Mouse (Mus musculus) neural tube, embryonic 14.5 days (tissue): ENCODE measurements around the gene Traf7. TPM values are rescaled to one million over a fixed set of nuclear protein-coding genes. Genes with fewer than 3 reads are reported as not detected.

Experiments
- ATAC-seq: fragments of 200-750 bp; cut with Nextera tagmentation; 2 replicates; pipeline ENCODE4 v1.8.0; 2017; ENCODE audit warnings: low read depth, mild to moderate bottlenecking, moderate TSS enrichment, moderate library complexity
- H3K27ac ChIP-seq: fragments of 300-500 bp; sonication (generic); 2 replicates; pipeline ENCODE4 v1.5.1; 2014; ENCODE audit warnings: low read depth, mild to moderate bottlenecking, control low read depth, low read length, moderate library complexity, mixed read lengths
- H3K27me3 ChIP-seq: fragments of 300-500 bp; sonication (generic); 2 replicates; pipeline ENCODE4 v1.6.1; 2014; ENCODE audit warnings: low read length; ENCODE audit not compliant: control insufficient read depth, insufficient read depth
- H3K36me3 ChIP-seq: fragments of 300-500 bp; sonication (generic); 2 replicates; pipeline ENCODE4 v1.6.1; 2014; ENCODE audit warnings: low read length, mixed read lengths; ENCODE audit not compliant: control insufficient read depth, insufficient read depth
- H3K4me1 ChIP-seq: fragments of 300-500 bp; sonication (generic); 2 replicates; pipeline ENCODE4 v1.6.1; 2014; ENCODE audit warnings: low read length; ENCODE audit not compliant: control insufficient read depth, insufficient read depth
- H3K4me2 ChIP-seq: fragments of 300-500 bp; sonication (generic); 2 replicates; pipeline ENCODE4 v1.6.1; 2014; ENCODE audit warnings: mild to moderate bottlenecking, low read depth, low read length, control low read depth
- H3K4me3 ChIP-seq: fragments of 300-500 bp; sonication (generic); 2 replicates; pipeline ENCODE4 v1.5.1; 2014; ENCODE audit warnings: low read depth, low read length, control low read depth, mixed read lengths
- H3K9ac ChIP-seq: fragments of 300-500 bp; sonication (generic); replicated peaks from 2 replicates; pipeline ENCODE4 v1.6.1; 2014; ENCODE audit warnings: low read depth, mild to moderate bottlenecking, control low read depth, low read length, mixed read lengths
- H3K9me3 ChIP-seq: fragments of 300-500 bp; sonication (generic); 2 replicates; pipeline ENCODE4 v1.6.1; 2016; ENCODE audit warnings: low read length; ENCODE audit not compliant: control insufficient read depth
- WGBS: fragments of 180-500 bp; shearing (Covaris S2); extraction: QIAGEN DNeasy Blood & Tissue Kit; methylation state at CpG from one replicate; pipeline ENCODE4 v1.1.7; 2014; 5-methylcytosine and 5-hydroxymethylcytosine counted together
- polyA plus RNA-seq: library from polyadenylated mRNA; unstranded; fragments of >200 nt; fragmentation: Nextera tagmentation; extraction: Ambion mirVana; gene quantifications from 2 replicates; pipeline ENCODE4 v1.2.1, GENCODE M21; 2014

Gene Traf7
- polyA plus RNA-seq, 1 experiment from 2014 or later = 76.6 TPM

GRCm38 (mm10) chr17:24470701-24471527 is 56.8 kb downstream of the Traf7 start:
- Histone ChIP-seq H3K9ac (peak overlapping the region; percentile 87), H3K27ac (peak overlapping the region; percentile 85), H3K9me3 (no peaks in the 10 kb centered on the region), H3K4me3 (peak overlapping the region; percentile 78), H3K36me3 (peaks cover 23% of the 10 kb centered on the region), H3K27me3 (peaks cover 3% of the 10 kb centered on the region; the same call in 1 of the 2 replicates), H3K4me2 (peak overlapping the region; percentile 99), H3K4me1 (peaks cover 31% of the 10 kb centered on the region)
- peak; percentile 25 for ATAC-seq
- under 1% methylated on average over 68 of the region's 68 CpGs for WGBS

DNA sequence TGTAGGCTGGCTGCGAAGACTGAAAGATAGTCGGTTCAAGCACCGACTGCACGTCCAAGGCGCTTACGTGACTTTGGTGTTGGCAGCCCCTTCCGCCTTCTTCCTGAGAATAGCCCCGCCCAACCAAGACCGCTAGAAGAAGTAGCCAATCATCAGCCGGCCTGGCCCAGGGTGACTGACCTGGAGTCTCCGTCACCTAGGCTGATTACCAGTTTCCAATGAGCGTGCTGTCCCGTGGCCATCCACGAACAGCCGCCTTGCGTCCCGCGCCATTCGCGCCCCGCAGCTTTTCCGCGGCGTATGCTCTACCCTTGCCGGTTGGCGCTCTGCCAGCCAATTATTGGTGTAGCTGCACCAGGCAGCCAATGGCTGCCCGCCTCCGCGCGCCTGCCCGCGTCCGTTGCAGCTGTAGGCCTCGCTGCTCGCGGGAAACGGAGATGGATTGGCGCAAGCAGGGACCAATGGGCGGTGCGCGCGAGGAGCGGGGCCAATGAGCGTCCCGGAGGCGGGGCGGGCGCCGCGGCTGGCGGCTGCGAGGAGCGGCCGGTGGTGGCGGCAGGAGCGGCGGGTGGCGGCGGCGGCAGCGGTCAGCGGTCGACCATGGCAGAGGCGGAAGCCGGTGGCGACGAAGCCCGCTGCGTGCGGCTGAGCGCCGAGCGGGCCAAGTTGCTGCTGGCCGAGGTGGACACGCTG is 57.7 kb downstream of the Traf7 start, which contains the start of the genes E4f1 and Pgp:
Gene E4f1, minus strand, starts transcription at position 404 of the 693 bp plus-strand sequence.
Gene Pgp, plus strand, starts transcription at position 483 of the 693 bp plus-strand sequence.
- H3K9ac ChIP-seq = peak within 1 kb of the TSS; percentile 87
- H3K4me2 ChIP-seq = peak within 1 kb of the TSS; percentile 99
- WGBS = 0% methylated on average over 69 of the region's 75 CpGs
- H3K27me3 ChIP-seq = peaks cover 3% of the 10 kb centered on the region; the same call in 1 of the 2 replicates
- ATAC-seq = peak; percentile 97
- peak within 1 kb of the TSS; percentile 78 for H3K4me3 ChIP-seq
- peak within 1 kb of the TSS; percentile 85 for H3K27ac ChIP-seq
- H3K9me3 ChIP-seq = no peaks in the 10 kb centered on the region
- H3K4me1 ChIP-seq = peaks cover 31% of the 10 kb centered on the region
- H3K36me3 ChIP-seq = peaks cover 14% of the 10 kb centered on the region

GRCm38 (mm10) chr17:24469336-24469909 is 58.3 kb downstream of the Traf7 start:
- peak overlapping the region; percentile 52 for H3K4me2 ChIP-seq
- no peaks in the 10 kb centered on the region for H3K9me3 ChIP-seq
- whole genome bisulfite sequencing = 18% methylated on average over 7 of the region's 7 CpGs
- H3K4me1 ChIP-seq = peaks cover 31% of the 10 kb centered on the region
- peak overlapping the region; percentile 80 for H3K27ac ChIP-seq
- H3K36me3 ChIP-seq = peaks cover 8% of the 10 kb centered on the region; the same call in 1 of the 2 replicates
- no peak for ATAC-seq
- H3K4me3 ChIP-seq = peak overlapping the region; percentile 78
- peak overlapping the region; percentile 87 for H3K9ac ChIP-seq
- H3K27me3 ChIP-seq = peaks cover 3% of the 10 kb centered on the region; the same call in 1 of the 2 replicates

GRCm38 (mm10) chr17:24468636-24469246 is 59.0 kb downstream of the Traf7 start:
- H3K4me3 ChIP-seq = no peak overlapping the region
- H3K4me1 ChIP-seq = peaks cover 28% of the 10 kb centered on the region
- WGBS = 87% methylated on average over 5 of the region's 5 CpGs
- no peak for ATAC-seq
- H3K27ac ChIP-seq = no peak overlapping the region
- peaks cover 3% of the 10 kb centered on the region; the same call in 1 of the 2 replicates for H3K27me3 ChIP-seq
- H3K9ac ChIP-seq = no peak overlapping the region
- H3K4me2 ChIP-seq = no peak overlapping the region
- H3K9me3 ChIP-seq = no peaks in the 10 kb centered on the region
- peaks cover 3% of the 10 kb centered on the region; the same call in 1 of the 2 replicates for H3K36me3 ChIP-seq

DNA sequence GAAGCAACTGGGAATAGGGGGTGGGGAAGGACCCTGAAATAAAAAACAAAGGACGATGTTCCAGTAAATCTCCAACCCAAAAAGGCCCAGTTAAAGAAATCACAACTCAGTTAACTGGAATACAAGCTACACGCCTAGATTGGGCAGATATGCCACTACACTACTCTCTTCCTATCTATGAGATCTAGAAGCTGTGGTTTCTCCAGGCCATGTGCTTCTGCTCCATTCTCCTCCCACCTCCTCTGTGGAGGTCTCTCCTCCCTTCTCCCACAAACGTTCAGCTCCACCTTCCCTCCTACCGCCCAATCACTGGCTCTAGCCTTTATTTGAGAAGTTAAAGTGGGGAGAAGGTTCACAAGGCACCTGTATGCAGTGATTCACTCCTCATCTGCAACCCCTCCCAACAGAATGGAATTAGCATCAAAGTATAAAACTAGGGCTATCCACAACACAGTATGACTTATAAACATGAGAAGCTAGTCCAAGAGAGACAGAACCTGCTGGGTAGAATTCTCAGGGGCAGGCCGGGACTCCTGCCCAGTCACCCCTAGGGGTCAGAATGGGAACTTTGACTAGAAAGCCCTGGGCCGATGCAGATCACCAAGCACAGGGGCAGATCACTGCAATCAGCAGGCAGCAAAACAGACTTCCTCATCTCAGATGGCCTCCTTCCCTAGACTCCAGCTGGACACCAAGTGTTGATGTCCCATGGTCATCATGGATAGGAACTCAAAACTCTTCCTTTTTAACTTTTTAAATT is 64.2 kb downstream of the Traf7 start:
- H3K27me3 ChIP-seq = no peaks in the 10 kb centered on the region
- H3K4me3 ChIP-seq = no peak overlapping the region
- no peak for ATAC-seq
- no peak overlapping the region for H3K9ac ChIP-seq
- H3K27ac ChIP-seq = no peak overlapping the region
- no peaks in the 10 kb centered on the region for H3K36me3 ChIP-seq
- H3K9me3 ChIP-seq = no peaks in the 10 kb centered on the region
- 58% methylated on average over 6 of the region's 6 CpGs for WGBS
- no peak overlapping the region for H3K4me2 ChIP-seq
- H3K4me1 ChIP-seq = no peaks in the 10 kb centered on the region

- Histone ChIP-seq H3K27ac (no peak overlapping the region), H3K4me3 (no peak overlapping the region), H3K4me2 (no peak overlapping the region), H3K36me3 (no peaks in the 10 kb centered on the region), H3K27me3 (no peaks in the 10 kb centered on the region), H3K9me3 (no peaks in the 10 kb centered on the region), H3K9ac (no peak overlapping the region), H3K4me1 (no peaks in the 10 kb centered on the region)
- WGBS = 97% methylated on average over 1 of the region's 1 CpGs
- ATAC-seq = no peak
Observed at GRCm38 (mm10) chr17:24462932-24463331, 64.8 kb downstream of the Traf7 start.

GRCm38 (mm10) chr17:24461580-24461979 is 66.2 kb downstream of the Traf7 start:
- no peak overlapping the region for H3K27ac ChIP-seq
- H3K9ac ChIP-seq = no peak overlapping the region
- H3K27me3 ChIP-seq = no peaks in the 10 kb centered on the region
- WGBS = 68% methylated on average over 2 of the region's 2 CpGs
- no peak for ATAC-seq
- H3K9me3 ChIP-seq = no peaks in the 10 kb centered on the region
- no peak overlapping the region for H3K4me3 ChIP-seq
- H3K36me3 ChIP-seq = no peaks in the 10 kb centered on the region
- H3K4me2 ChIP-seq = no peak overlapping the region
- no peaks in the 10 kb centered on the region for H3K4me1 ChIP-seq
